Mouse (Mus musculus): ENCODE data around the gene Crtac1.

Crtac1 gene

GRCm38 (mm10) chr19:42431485-42432190 lies at the start of gene Crtac1:
Gene Crtac1, minus strand, starts transcription at chr19:42431783.
- DNase-seq, result peak; percentile 50

GRCm38 (mm10) chr19:42478303-42478702 lies 46.7 kb upstream of the Crtac1 start:
- no peak for DNase-seq

- DNase-seq, result no peak
These were observed 46.2 kb upstream of the Crtac1 start for GRCm38 (mm10) chr19:42477769-42478168.

GRCm38 (mm10) chr19:42472831-42473230 lies 41.2 kb upstream of the Crtac1 start:
- no peak for DNase-seq

- DNase-seq, result peak; percentile 26
These were observed 40.0 kb upstream of the Crtac1 start for GRCm38 (mm10) chr19:42471571-42471970.

- DNase-seq, result no peak
These were observed 30.3 kb upstream of the Crtac1 start for GRCm38 (mm10) chr19:42461851-42462250.

GRCm38 (mm10) chr19:42461353-42461752 lies 29.8 kb upstream of the Crtac1 start:
- DNase-seq, result no peak

- peak; percentile 15 for DNase-seq
These were observed 27.9 kb upstream of the Crtac1 start for GRCm38 (mm10) chr19:42459512-42459911.

GRCm38 (mm10) chr19:42454481-42455236 lies 23.1 kb upstream of the Crtac1 start:
- DNase-seq, result no peak

GRCm38 (mm10) chr19:42454006-42454405 lies 22.4 kb upstream of the Crtac1 start:
- no peak for DNase-seq

GRCm38 (mm10) chr19:42452539-42452938 lies 21.0 kb upstream of the Crtac1 start:
- no peak for DNase-seq

GRCm38 (mm10) chr19:42448539-42448938 lies 17.0 kb upstream of the Crtac1 start:
- no peak for DNase-seq

- DNase-seq, result peak; percentile 53
These were observed 12.4 kb upstream of the Crtac1 start for GRCm38 (mm10) chr19:42443887-42444409.

GRCm38 (mm10) chr19:42443266-42443665 lies 11.7 kb upstream of the Crtac1 start:
- DNase-seq, result no peak

- DNase-seq, result no peak
These were observed 10.9 kb upstream of the Crtac1 start for GRCm38 (mm10) chr19:42442246-42443197.

GRCm38 (mm10) chr19:42440089-42440488 lies 8.5 kb upstream of the Crtac1 start:
- no peak for DNase-seq

- DNase-seq, result no peak
These were observed 7.8 kb upstream of the Crtac1 start for GRCm38 (mm10) chr19:42439353-42439752.

GRCm38 (mm10) chr19:42435621-42436020 lies 4.0 kb upstream of the Crtac1 start:
- no peak for DNase-seq

GRCm38 (mm10) chr19:42432761-42433160 lies 1.2 kb upstream of the Crtac1 start:
- DNase-seq, result no peak

GRCm38 (mm10) chr19:42432191-42432590 lies 608 bp upstream of the Crtac1 start:
- DNase-seq, result peak; percentile 30

- DNase-seq, result no peak
These were observed 602 bp downstream of the Crtac1 start for GRCm38 (mm10) chr19:42430981-42431380.

GRCm38 (mm10) chr19:42429410-42429809 lies 2.2 kb downstream of the Crtac1 start:
- peak; percentile 51 for DNase-seq

GRCm38 (mm10) chr19:42425208-42425607 lies 6.4 kb downstream of the Crtac1 start:
- no peak for DNase-seq
